Mouse (Mus musculus) megakaryocyte, adult 5-6 weeks (primary cell): ENCODE results near the gene Tceanc. TPM values are rescaled to one million over a fixed set of nuclear protein-coding genes. Genes with fewer than 3 reads are reported as not detected.
A peak's percentile ranks its signal among the peaks of the same experiment; 100 is the strongest.

Experiments
- ATAC-seq: 2 replicates; pipeline ENCODE4 v1.8.0; 2016; ENCODE audit warnings: mild to moderate bottlenecking, inconsistent platforms; ENCODE audit not compliant: poor library complexity, severe bottlenecking
- total RNA-seq, 2 experiments: library from RNA; stranded (forward) in 1 of 2; stranded (reverse) in 1 of 2; fragments of 153-499, 151-499 nt in 1 of 2; fragments of 221-1000, 200-1000 nt in 1 of 2; gene quantifications; 2 replicates each; pipeline versions ENCODE4 v1.2.3 to v1.2.4; 2015 to 2017

The Tceanc gene
- total RNA-seq, 2 experiments from 2014 or later: 7.8 to 11.7 TPM

- ATAC-seq: no peak
Measured at GRCm38 (mm10) chrX:166495052-166495451, 23.3 kb downstream of the Tceanc start.

DNA sequence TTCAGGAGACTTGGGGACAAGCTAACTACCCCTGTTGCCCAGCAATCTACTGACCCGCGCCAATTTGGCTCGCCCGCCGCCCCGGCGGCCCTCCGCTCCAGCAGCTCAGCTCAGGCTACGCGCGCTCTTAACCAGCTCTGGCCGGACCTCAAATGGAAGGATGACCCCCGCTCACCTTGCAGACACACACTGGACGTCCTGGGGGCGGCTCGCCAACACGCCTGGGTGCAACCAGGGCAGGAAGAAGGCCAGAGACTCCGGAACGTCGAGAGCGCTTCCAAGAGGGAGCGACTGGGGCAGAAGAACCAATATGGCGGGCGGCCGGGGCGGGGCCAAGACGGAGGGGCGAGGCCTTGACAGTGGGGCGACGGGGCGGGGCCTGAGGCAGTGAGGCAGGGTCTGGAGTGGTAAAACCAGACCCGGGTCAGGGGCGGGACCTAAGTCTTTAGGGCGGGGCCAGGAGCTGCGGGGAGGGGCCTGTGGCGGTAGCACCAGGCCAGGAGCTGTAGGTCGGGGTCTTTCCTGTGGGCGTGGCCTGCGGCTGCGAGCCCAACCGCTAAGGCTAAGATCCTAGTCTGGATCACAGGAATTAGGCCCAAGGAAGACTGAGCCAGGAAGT lies 38.9 kb downstream of the Tceanc start, which contains the start of gene Rab9:
Gene Rab9, minus strand, starts transcription at position 503 of the 619 bp plus-strand sequence.
- peak; percentile 95 for ATAC-seq

DNA sequence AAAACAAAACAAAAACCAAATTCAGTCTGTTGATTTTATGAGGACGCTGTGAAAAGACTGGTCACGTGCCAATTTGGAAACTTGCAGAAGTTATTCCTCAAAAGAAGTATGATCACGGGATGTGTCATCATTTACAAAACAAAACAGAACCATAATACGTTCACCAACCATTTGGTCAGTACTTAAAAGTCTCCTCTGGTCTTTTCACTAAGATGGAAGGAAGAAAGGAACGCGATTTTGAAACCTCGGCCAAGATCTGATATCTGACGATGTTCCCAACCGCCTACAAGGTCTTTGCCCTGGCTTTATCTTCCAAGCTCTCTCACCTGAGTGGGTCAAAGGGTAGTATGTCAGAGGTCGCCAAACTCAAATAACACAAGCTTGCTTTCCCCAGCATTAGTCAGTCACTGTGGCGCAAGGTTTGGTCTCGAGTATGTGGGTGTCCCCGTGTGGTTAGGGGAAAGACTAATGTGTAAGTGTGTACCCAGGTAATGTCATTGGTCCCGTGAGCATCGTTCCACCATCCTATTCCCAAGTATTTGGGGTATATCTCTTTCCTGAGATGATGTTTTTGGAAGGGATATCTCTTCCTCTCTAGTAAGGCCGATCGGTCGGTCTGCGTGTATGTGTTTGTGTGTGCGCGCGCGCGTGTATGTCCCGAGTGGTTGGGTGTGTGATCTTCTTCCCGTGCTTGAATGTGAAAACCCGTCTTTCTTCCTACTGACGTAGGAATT lies 39.6 kb downstream of the Tceanc start:
- peak; percentile 45 for ATAC-seq

- ATAC-seq: no peak
Measured at GRCm38 (mm10) chrX:166477393-166477792, 41.0 kb downstream of the Tceanc start.

GRCm38 (mm10) chrX:166472612-166473011 lies 45.8 kb downstream of the Tceanc start:
- ATAC-seq: no peak

DNA sequence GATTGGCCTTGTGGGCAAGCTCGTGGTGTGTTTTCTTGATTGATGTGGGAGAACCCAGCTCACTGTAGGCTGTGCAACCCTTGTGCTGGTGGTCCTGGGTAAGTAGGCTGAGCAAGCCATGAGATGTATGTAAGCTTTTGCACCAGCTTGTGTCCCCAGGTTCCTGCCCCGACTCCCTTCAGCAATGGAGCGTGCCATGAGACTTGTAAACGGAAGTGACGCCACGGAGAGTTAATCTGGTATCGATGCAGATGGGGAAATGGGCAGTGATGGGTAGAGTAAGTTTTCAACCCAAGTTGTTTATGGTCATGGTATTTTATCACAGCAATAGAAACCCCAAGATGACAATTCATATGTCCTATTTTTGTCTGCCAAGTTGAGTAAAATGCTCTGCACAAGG lies 50.0 kb downstream of the Tceanc start:
- no peak for ATAC-seq

- no peak for ATAC-seq
Measured at GRCm38 (mm10) chrX:166455525-166455924, 62.8 kb downstream of the Tceanc start.

- no peak for ATAC-seq
Measured at GRCm38 (mm10) chrX:166454331-166454730, 64.0 kb downstream of the Tceanc start.

DNA sequence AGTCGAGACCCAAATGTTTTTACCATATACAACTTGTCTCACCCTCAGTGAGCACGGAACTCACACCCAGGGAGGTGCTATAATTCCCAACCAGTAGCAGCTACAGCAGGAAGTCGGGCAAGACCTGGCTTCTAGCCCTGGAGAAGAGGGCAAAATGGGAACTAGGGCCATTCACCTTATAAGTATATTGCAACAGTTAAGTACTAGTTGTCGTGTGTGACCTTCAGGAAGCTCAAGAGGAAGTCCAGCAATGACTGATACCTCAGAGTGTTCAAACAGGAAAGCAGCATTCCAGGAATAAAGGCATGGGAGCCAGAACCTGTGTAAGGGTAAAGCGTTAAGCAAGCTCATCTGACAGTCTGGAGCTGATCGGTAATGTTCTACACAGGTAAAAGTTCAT lies 64.8 kb downstream of the Tceanc start:
- peak; percentile 77 for ATAC-seq

Other genes with a start within 250 kb of the Tceanc start
- 23.0 and 26.8 TPM in 2 replicates for gene Trappc2, start 78.0 kb downstream of the Tceanc start, total RNA-seq (2015)
- 13.4 and 18.7 TPM in 2 replicates for gene Trappc2, start 78.0 kb downstream of the Tceanc start, total RNA-seq (2017)
- gene Ofd1, start 77.9 kb downstream of the Tceanc start, total RNA-seq (2015): 5.2 TPM in 2 replicates
- 9.4 and 10.9 TPM in 2 replicates for gene Ofd1, start 77.9 kb downstream of the Tceanc start, total RNA-seq (2017)
- 45.1 and 50.2 TPM in 2 replicates for gene Rab9, start 38.7 kb downstream of the Tceanc start, total RNA-seq (2015)
- gene Rab9, start 38.7 kb downstream of the Tceanc start, total RNA-seq (2017): 65.7 and 77.2 TPM in 2 replicates
- not detected in 2 replicates for gene Egfl6, start 67.2 kb upstream of the Tceanc start, total RNA-seq (2015)
- gene Egfl6, start 67.2 kb upstream of the Tceanc start, total RNA-seq (2017): not detected in 2 replicates